Mouse (Mus musculus) E14TG2a.4 (cell line): Measurements from ENCODE around the gene Pigu.

ENCODE experiments used
- CTCF ChIP-seq: conservative IDR thresholded peaks from 2 replicates; pipeline ENCODE4 v1.5.1; 2014; ENCODE audit warnings: low read length
- NANOG ChIP-seq: IDR thresholded peaks from 2 replicates; pipeline ENCODE4 v1.6.1; 2014; ENCODE audit warnings: borderline replicate concordance, low read length, mixed read lengths
- POU5F1 ChIP-seq: IDR thresholded peaks from 2 replicates; pipeline ENCODE4 v1.6.1; 2014; ENCODE audit warnings: low read length, borderline replicate concordance

DNA sequence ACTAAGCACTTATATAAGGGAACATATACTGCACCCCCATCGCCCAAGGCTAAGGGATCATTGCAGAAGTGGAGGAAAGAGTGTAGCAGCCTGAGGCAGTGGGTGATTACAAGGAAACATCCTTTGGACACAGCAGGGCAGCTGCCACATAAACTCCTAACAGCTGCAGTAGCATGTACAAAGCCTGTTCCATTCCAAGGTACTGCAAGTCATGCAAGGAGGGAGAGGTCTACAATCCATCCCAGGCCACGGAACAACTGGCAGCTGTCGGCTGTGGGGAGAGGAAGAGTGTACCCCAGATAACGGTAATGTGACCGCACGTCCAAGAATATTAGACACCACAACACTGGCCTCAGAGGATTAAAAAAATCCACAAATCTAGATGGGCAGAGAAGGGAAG, 91.7 kb downstream of the Pigu start:
- TF ChIP-seq CTCF (no peak), POU5F1 (no peak), NANOG (no peak)
